ENCODE assay signal across 37 mouse cellular contexts in genomic region chr6:117902556-117902955, GRCm38 (mm10). TPM values are rescaled to one million over a fixed set of nuclear protein-coding genes. Genes with fewer than 3 reads are reported as not detected.
DNase-seq lines count a peak whose midpoint lies in the region; ATAC-seq and TF ChIP-seq lines count a peak whose summit lies in the region.
"Had no signal": no experiment of that assay in that cellular context is flagged by ENCODE, and none has a peak within 500 bp of the region (broad histone marks: within the 10 kb centered on the region; RNA-seq: fewer than 3 reads in every experiment).

No protein-coding gene starts in this region.

- no peaks in the 10 kb centered on the region for H3K9me3 ChIP-seq in heart, embryonic 10.5 days
- no peaks in the 10 kb centered on the region for H3K9me3 ChIP-seq in E14TG2a.4 (ENCODE audit: low read length)
- no peaks in the 10 kb centered on the region for H3K9me3 ChIP-seq in liver, embryonic 12.5 days (replicated peaks)
- no peaks in the 10 kb centered on the region for H3K9me3 ChIP-seq in kidney, embryonic 14.5 days (ENCODE audit: control insufficient read depth, low read length)
- H3K9me3 ChIP-seq: forebrain, embryonic 12.5 days; hindbrain, embryonic 10.5 days; intestine, embryonic 15.5 days; limb, embryonic 13.5 days; midbrain, embryonic 13.5 days; neural tube, embryonic 15.5 days had no signal

- no peak overlapping the region for H3K4me3 ChIP-seq in heart, embryonic 10.5 days
- peak overlapping the region; percentile 20; the same call in 1 of the 2 replicates for H3K4me3 ChIP-seq in E14TG2a.4 (replicated peaks; ENCODE audit: low read length)
- no peak overlapping the region for H3K4me3 ChIP-seq in liver, embryonic 12.5 days
- no peak overlapping the region for H3K4me3 ChIP-seq in kidney, embryonic 14.5 days (ENCODE audit: low read length)
- H3K4me3 ChIP-seq: erythroblast, embryonic 14.5 days; forebrain, embryonic 12.5 days; hindbrain, embryonic 10.5 days; intestine, embryonic 15.5 days; limb, embryonic 13.5 days; midbrain, embryonic 13.5 days; neural tube, embryonic 15.5 days had no signal

- intact Hi-C loops in heart, postnatal 14 days (cut with DNase I), result no loop called here

- TF ChIP-seq CTCF in E14TG2a.4 (conservative IDR thresholded peaks at IDR 0.05; ENCODE audit: low read length), result no peak

- peak overlapping the region; percentile 35 for H3K9ac ChIP-seq in liver, embryonic 12.5 days
- no peak overlapping the region for H3K9ac ChIP-seq in kidney, embryonic 14.5 days (ENCODE audit: low read depth, low read length)
- H3K9ac ChIP-seq: forebrain, embryonic 12.5 days; forebrain, postnatal 0 days; intestine, embryonic 15.5 days; limb, embryonic 13.5 days; midbrain, embryonic 13.5 days; neural tube, embryonic 15.5 days had no signal

- H3K4me1 ChIP-seq in heart, embryonic 10.5 days, result peaks cover 13% of the 10 kb centered on the region
- peaks cover 52% of the 10 kb centered on the region for H3K4me1 ChIP-seq in E14TG2a.4 (replicated peaks; ENCODE audit: low read depth, low read length)
- H3K4me1 ChIP-seq in liver, embryonic 12.5 days, result peaks cover 65% of the 10 kb centered on the region
- peaks cover 9% of the 10 kb centered on the region; the same call in 1 of the 2 replicates for H3K4me1 ChIP-seq in kidney, embryonic 14.5 days (ENCODE audit: control insufficient read depth, insufficient read depth, low read length)

- no peaks in the 10 kb centered on the region for H3K36me3 ChIP-seq in heart, embryonic 10.5 days
- H3K36me3 ChIP-seq in E14TG2a.4 (ENCODE audit: insufficient read depth, low read length), result no peaks in the 10 kb centered on the region
- H3K36me3 ChIP-seq in liver, embryonic 12.5 days, result no peaks in the 10 kb centered on the region
- H3K36me3 ChIP-seq in kidney, embryonic 14.5 days (ENCODE audit: control insufficient read depth, insufficient read depth, low read length), result no peaks in the 10 kb centered on the region
- H3K36me3 ChIP-seq: forebrain, embryonic 12.5 days; hindbrain, embryonic 10.5 days; intestine, embryonic 15.5 days; limb, embryonic 13.5 days; midbrain, embryonic 13.5 days; neural tube, embryonic 15.5 days had no signal

- ATAC-seq in liver, embryonic 12.5 days, result no peak
- no peak for ATAC-seq in kidney, embryonic 14.5 days (ENCODE audit: low FRiP score, low TSS enrichment)
- ATAC-seq: forebrain, postnatal 0 days; hindbrain, embryonic 16.5 days; intestine, embryonic 15.5 days; lung, postnatal 0 days; midbrain, embryonic 13.5 days had no signal

- peak; percentile 75 for DNase-seq in heart, embryonic 10.5 days (ENCODE audit: low spot score)
- DNase-seq in heart, postnatal 14 days, result no peak
- DNase-seq in frontal cortex, postnatal 10 days (ENCODE audit: low spot score in 2 of 2), result no peak
- DNase-seq in embryo, embryonic 10.5 days (ENCODE audit: low spot score), result no peak
- DNase-seq: adrenal gland, postnatal 14 days; cerebellum, adult 11 months; cerebellum, postnatal 10 days; forebrain, postnatal 0 days; gastrocnemius, postnatal 10 days; kidney, adult 2 months; kidney, postnatal 4 days; lung, adult 18-20 months; retina, postnatal 1 day; right cerebral cortex, postnatal 14 days; thymus, postnatal 14 days had no signal

- no peak overlapping the region for H3K27ac ChIP-seq in heart, embryonic 10.5 days
- H3K27ac ChIP-seq in liver, embryonic 12.5 days, result peak overlapping the region; percentile 70
- no peak overlapping the region for H3K27ac ChIP-seq in kidney, embryonic 14.5 days (ENCODE audit: low read depth, low read length)
- H3K27ac ChIP-seq: forebrain, embryonic 12.5 days; hindbrain, embryonic 10.5 days; intestine, embryonic 15.5 days; kidney, postnatal 0 days; limb, embryonic 13.5 days; macrophage; midbrain, embryonic 13.5 days; neural tube, embryonic 15.5 days had no signal

- H3K4me2 ChIP-seq in liver, embryonic 12.5 days, result peak overlapping the region; percentile 37
- no peak overlapping the region for H3K4me2 ChIP-seq in kidney, embryonic 14.5 days (replicated peaks; ENCODE audit: low read depth, low read length)
- H3K4me2 ChIP-seq: forebrain, embryonic 12.5 days; heart, embryonic 11.5 days; intestine, embryonic 15.5 days; limb, embryonic 13.5 days; midbrain, embryonic 13.5 days; neural tube, embryonic 15.5 days had no signal

- WGBS in heart, embryonic 10.5 days, result 76% methylated on average over 4 of the region's 4 CpGs
- WGBS in liver, embryonic 12.5 days (ENCODE audit: insufficient replicate concordance), result 42% methylated on average over 4 of the region's 4 CpGs
- WGBS in kidney, embryonic 14.5 days, result 76% methylated on average over 4 of the region's 4 CpGs

- no peaks in the 10 kb centered on the region for H3K27me3 ChIP-seq in heart, embryonic 10.5 days (ENCODE audit: insufficient read depth, poor library complexity, severe bottlenecking)
- no peaks in the 10 kb centered on the region for H3K27me3 ChIP-seq in E14TG2a.4 (ENCODE audit: insufficient read depth, low read length)
- H3K27me3 ChIP-seq in liver, embryonic 12.5 days (replicated peaks), result no peaks in the 10 kb centered on the region
- no peaks in the 10 kb centered on the region for H3K27me3 ChIP-seq in kidney, embryonic 14.5 days (ENCODE audit: control insufficient read depth, insufficient read depth, low read length)
- H3K27me3 ChIP-seq: forebrain, embryonic 12.5 days; intestine, embryonic 15.5 days; limb, embryonic 13.5 days; midbrain, embryonic 13.5 days; neural tube, embryonic 15.5 days had no signal

RNA-seq across cellular contexts. Expression of gene Hnrnpf, which starts 2.4 kb away (rescaled TPM):
- polyA plus RNA-seq in heart, embryonic 10.5 days (2016; fragmentation: Nextera tagmentation; extraction: Ambion mirVana), result 660 and 767 TPM in 2 replicates
- 100 to 1,000 TPM; 228 to 255 TPM for total RNA-seq in heart, postnatal 14 days (2021)
- polyA plus RNA-seq in liver, embryonic 12.5 days (2016; fragmentation: Nextera tagmentation; extraction: Ambion mirVana), result 702 and 711 TPM in 2 replicates
- polyA plus RNA-seq in kidney, embryonic 14.5 days (2014; fragmentation: Nextera tagmentation; extraction: Ambion mirVana), result 606 and 823 TPM in 2 replicates

RNA-seq across cellular contexts. Expression of gene Fxyd4, which starts 34.9 kb away (rescaled TPM):
- polyA plus RNA-seq in heart, embryonic 10.5 days (2016; fragmentation: Nextera tagmentation; extraction: Ambion mirVana), result 2.2 and 4.1 TPM in 2 replicates
- total RNA-seq in heart, postnatal 14 days (2021), result not detected
- 0.72 and 0.73 TPM in 2 replicates for polyA plus RNA-seq in liver, embryonic 12.5 days (2016; fragmentation: Nextera tagmentation; extraction: Ambion mirVana)
- 77.7 and 94.8 TPM in 2 replicates for polyA plus RNA-seq in kidney, embryonic 14.5 days (2014; fragmentation: Nextera tagmentation; extraction: Ambion mirVana)
- total RNA-seq: adrenal gland, postnatal 14 days; common myeloid progenitor, adult 5-6 weeks; forebrain, postnatal 0 days; gastrocnemius, postnatal 10 days; layer of hippocampus, adult 8-10 months; layer of hippocampus, postnatal 25 days; left cerebral cortex, adult 8-10 months; left cerebral cortex, postnatal 36 days; megakaryocyte-erythroid progenitor cell, adult 5-6 weeks had no signal
- polyA plus RNA-seq: erythroblast, embryonic 14.5 days; macrophage; small intestine, adult 2 months had no signal

RNA-seq across cellular contexts. Expression of gene Zfp239, which starts 40.7 kb away (rescaled TPM):
- 4.2 and 6.3 TPM in 2 replicates for polyA plus RNA-seq in heart, embryonic 10.5 days (2016; fragmentation: Nextera tagmentation; extraction: Ambion mirVana)
- 1 to 10 TPM in 1 of 2 experiments, under 1 TPM in 1; 0.22 to 1.1 TPM for total RNA-seq in heart, postnatal 14 days (2021)
- 4.7 and 5.6 TPM in 2 replicates for polyA plus RNA-seq in liver, embryonic 12.5 days (2016; fragmentation: Nextera tagmentation; extraction: Ambion mirVana)
- polyA plus RNA-seq in kidney, embryonic 14.5 days (2014; fragmentation: Nextera tagmentation; extraction: Ambion mirVana), result 6.6 and 10.0 TPM in 2 replicates

Comparison
In these comparisons a context has a peak if more than half of its experiments do, and no peak if none do; other contexts are left out.
1. RNA of gene Fxyd4, which starts 34.9 kb away (polyA plus RNA-seq): 77.7 to 94.8 TPM in kidney, embryonic 14.5 days; 2.2 to 4.1 TPM in heart, embryonic 10.5 days and 0.72 to 0.73 TPM in liver, embryonic 12.5 days; every median in the first group is over 10 times any median in the second.